Mouse (Mus musculus): ENCODE measurements around the gene Nphp1.

GRCm38 (mm10) chr2:127754113-127754512, 34.6 kb downstream of the Nphp1 start:
- TF ChIP-seq USF1 (IDR thresholded peaks at IDR 0.05; ENCODE audit: low read depth) (no peak), SRF (IDR thresholded peaks at IDR 0.05; ENCODE audit: control insufficient read depth, insufficient read length, low read depth) (no peak), MAX (IDR thresholded peaks at IDR 0.05; ENCODE audit: low read depth) (no peak), POLR2A (IDR thresholded peaks at IDR 0.05; ENCODE audit: insufficient read length, low read depth) (no peak), MYOG (IDR thresholded peaks at IDR 0.05; ENCODE audit: control insufficient read depth in 1 of 3, insufficient read depth in 1 of 3, insufficient read length in 2 of 3, low read depth in 2 of 3) (no peak), TCF3 (IDR thresholded peaks at IDR 0.05; ENCODE audit: insufficient read length, low read depth) (no peak), MYOD1 (IDR thresholded peaks at IDR 0.05; ENCODE audit: control insufficient read depth in 1 of 3, insufficient read length in 2 of 3, low read depth in 2 of 3) (no peak), CEBPB (IDR thresholded peaks at IDR 0.05; ENCODE audit: insufficient read depth, poor library complexity, severe bottlenecking) (no peak), E2F4 (IDR thresholded peaks at IDR 0.05; ENCODE audit: insufficient read depth) (no peak)

All from myocyte (in vitro differentiated cells).